ENCODE assay signal across 15 mouse cellular contexts in genomic region chr1:77495790-77496158, GRCm38 (mm10). TPM values are rescaled to one million over a fixed set of nuclear protein-coding genes. Genes with fewer than 3 reads are reported as not detected.
DNase-seq lines count a peak whose midpoint lies in the region; ATAC-seq lines count a peak whose summit lies in the region.
"Had no signal": no experiment of that assay in that cellular context is flagged by ENCODE, and none has a peak within 500 bp of the region (broad histone marks: within the 10 kb centered on the region; RNA-seq: fewer than 3 reads in every experiment).

No protein-coding gene starts in this region.

- H3K27me3 ChIP-seq in limb, embryonic 12.5 days: no peaks in the 10 kb centered on the region
- no peaks in the 10 kb centered on the region for H3K27me3 ChIP-seq in limb, embryonic 10.5 days (ENCODE audit: low read depth, poor library complexity, severe bottlenecking)
- no peaks in the 10 kb centered on the region for H3K27me3 ChIP-seq in forebrain, embryonic 13.5 days
- no peaks in the 10 kb centered on the region for H3K27me3 ChIP-seq in limb, embryonic 13.5 days
- H3K27me3 ChIP-seq: heart, embryonic 13.5 days; hindbrain, embryonic 15.5 days; liver, embryonic 13.5 days had no signal

- ATAC-seq in limb, embryonic 12.5 days (ENCODE audit: insufficient number of reproducible peaks, insufficient read depth, low FRiP score, low TSS enrichment, low read depth): no peak
- no peak for ATAC-seq in forebrain, embryonic 13.5 days
- ATAC-seq in limb, embryonic 13.5 days (ENCODE audit: low FRiP score, low read depth): no peak

- H3K4me1 ChIP-seq in limb, embryonic 12.5 days (replicated peaks): peaks cover 52% of the 10 kb centered on the region
- H3K4me1 ChIP-seq in limb, embryonic 10.5 days: peaks cover 47% of the 10 kb centered on the region
- H3K4me1 ChIP-seq in forebrain, embryonic 13.5 days: peaks cover 87% of the 10 kb centered on the region
- peaks cover 58% of the 10 kb centered on the region for H3K4me1 ChIP-seq in limb, embryonic 13.5 days

- peaks cover 20% of the 10 kb centered on the region for H3K36me3 ChIP-seq in limb, embryonic 12.5 days
- peaks cover 40% of the 10 kb centered on the region for H3K36me3 ChIP-seq in limb, embryonic 10.5 days
- peaks cover 13% of the 10 kb centered on the region for H3K36me3 ChIP-seq in forebrain, embryonic 13.5 days (ENCODE audit: poor library complexity, severe bottlenecking)
- H3K36me3 ChIP-seq in limb, embryonic 13.5 days: peaks cover 13% of the 10 kb centered on the region
- H3K36me3 ChIP-seq: heart, embryonic 13.5 days; hindbrain, embryonic 15.5 days; liver, embryonic 13.5 days had no signal

- H3K9ac ChIP-seq in limb, embryonic 12.5 days (replicated peaks): no peak overlapping the region
- H3K9ac ChIP-seq in forebrain, embryonic 13.5 days: no peak overlapping the region; the same call in 1 of the 2 replicates
- H3K9ac ChIP-seq in limb, embryonic 13.5 days: no peak overlapping the region
- H3K9ac ChIP-seq: heart, embryonic 13.5 days; hindbrain, embryonic 15.5 days; liver, embryonic 13.5 days had no signal

- H3K4me2 ChIP-seq in limb, embryonic 12.5 days: 0 out of 2 replicates have a peak overlapping the region, but pooled peaks have one; percentile 9
- H3K4me2 ChIP-seq in forebrain, embryonic 13.5 days: peak overlapping the region; percentile 44
- H3K4me2 ChIP-seq in limb, embryonic 13.5 days (replicated peaks): peak overlapping the region; percentile 21; the same call in 1 of the 2 replicates

- no peak overlapping the region for H3K4me3 ChIP-seq in limb, embryonic 12.5 days (replicated peaks)
- no peak overlapping the region for H3K4me3 ChIP-seq in limb, embryonic 10.5 days
- peak overlapping the region; percentile 8; the same call in 1 of the 2 replicates for H3K4me3 ChIP-seq in forebrain, embryonic 13.5 days
- no peak overlapping the region for H3K4me3 ChIP-seq in limb, embryonic 13.5 days
- H3K4me3 ChIP-seq: hindbrain, embryonic 15.5 days; liver, embryonic 13.5 days had no signal

- no peak for DNase-seq in limb, embryonic 10.5 days (ENCODE audit: low spot score)
- peak; percentile 54 for DNase-seq in embryo, embryonic 10.5 days (ENCODE audit: low spot score)
- DNase-seq in urinary bladder, postnatal 10 days (ENCODE audit: low spot score): no peak
- DNase-seq in thymus, postnatal 4 days: no peak
- no peak for DNase-seq in heart, adult 8-10 months (ENCODE audit: low spot score)
- DNase-seq: cerebellum, adult 11 months; liver, embryonic 13.5 days; lung, postnatal 10 days; right cerebral cortex, postnatal 25 days had no signal

- no peaks in the 10 kb centered on the region for H3K9me3 ChIP-seq in limb, embryonic 12.5 days
- H3K9me3 ChIP-seq in limb, embryonic 10.5 days (replicated peaks): no peaks in the 10 kb centered on the region
- no peaks in the 10 kb centered on the region for H3K9me3 ChIP-seq in forebrain, embryonic 13.5 days (replicated peaks)
- H3K9me3 ChIP-seq in limb, embryonic 13.5 days: no peaks in the 10 kb centered on the region
- H3K9me3 ChIP-seq: heart, embryonic 13.5 days; hindbrain, embryonic 15.5 days; liver, embryonic 13.5 days had no signal

- no peak overlapping the region for H3K27ac ChIP-seq in limb, embryonic 12.5 days
- no peak overlapping the region for H3K27ac ChIP-seq in limb, embryonic 10.5 days
- 0 out of 2 replicates have a peak overlapping the region, but pooled peaks have one; percentile 75 for H3K27ac ChIP-seq in forebrain, embryonic 13.5 days
- H3K27ac ChIP-seq in limb, embryonic 13.5 days: no peak overlapping the region
- H3K27ac ChIP-seq: heart, embryonic 13.5 days; liver, embryonic 13.5 days had no signal

- WGBS in limb, embryonic 12.5 days: 12% methylated on average over 7 of the region's 7 CpGs
- 10% methylated on average over 7 of the region's 7 CpGs for WGBS in limb, embryonic 10.5 days
- WGBS in forebrain, embryonic 13.5 days: 2% methylated on average over 7 of the region's 7 CpGs
- WGBS in limb, embryonic 13.5 days: 12% methylated on average over 7 of the region's 7 CpGs

RNA-seq across cellular contexts. Expression of gene Epha4, which starts 19.1 kb away (rescaled TPM):
- polyA plus RNA-seq in limb, embryonic 12.5 days (2016; fragmentation: Nextera tagmentation; extraction: Ambion mirVana): 57.7 and 58.5 TPM in 2 replicates
- polyA plus RNA-seq in limb, embryonic 10.5 days (2016; fragmentation: Nextera tagmentation; extraction: Ambion mirVana): 24.9 and 44.3 TPM in 2 replicates
- 80.7 and 83.6 TPM in 2 replicates for polyA plus RNA-seq in forebrain, embryonic 13.5 days (2015; fragmentation: Nextera tagmentation; extraction: Ambion mirVana)
- polyA plus RNA-seq in limb, embryonic 13.5 days (2015; fragmentation: Nextera tagmentation; extraction: Ambion mirVana): 58.9 and 59.5 TPM in 2 replicates
- total RNA-seq in heart, adult 8-10 months (2022): 10 to 100 TPM; 28.3 to 42.7 (median 36.0) TPM
- total RNA-seq: MEL had no signal
